Mouse (Mus musculus) embryonic fibroblast, embryonic 13.5 days (primary cell): ENCODE measurements around the gene Polh.

Experiments
- CTCF ChIP-seq: IDR thresholded peaks from 2 replicates; pipeline ENCODE4 v1.5.1; 2011; ENCODE audit warnings: mild to moderate bottlenecking, control low read depth, low read length, moderate library complexity, borderline replicate concordance; ENCODE audit not compliant: insufficient read depth
- POLR2A ChIP-seq: IDR thresholded peaks from 2 replicates; pipeline ENCODE4 v1.6.1; 2011; ENCODE audit warnings: low read depth, mild to moderate bottlenecking, control low read depth, low read length, moderate library complexity

GRCm38 (mm10) chr17:46210550-46210949 lies 8.1 kb upstream of the Polh start:
- TF ChIP-seq POLR2A (no peak), CTCF (no peak)
